Mouse (Mus musculus) lung, embryonic 15.5 days (tissue): ENCODE data around the gene Cd247. TPM values are rescaled to one million over a fixed set of nuclear protein-coding genes. Genes with fewer than 3 reads are reported as not detected.

ENCODE experiments used
- ATAC-seq: fragments of 200-750 bp; cut with Nextera tagmentation; 2 replicates; pipeline ENCODE4 v1.8.0; 2017; ENCODE audit warnings: moderate number of reproducible peaks, borderline replicate concordance; ENCODE audit not compliant: low FRiP score, low TSS enrichment; ENCODE audit errors: extremely low read depth
- H3K27ac ChIP-seq: fragments of 300-500 bp; sonication (generic); 2 replicates; pipeline ENCODE4 v1.5.1; 2015; ENCODE audit warnings: moderate library complexity, mild to moderate bottlenecking, inconsistent platforms
- H3K27me3 ChIP-seq: fragments of 300-500 bp; sonication (generic); 2 replicates; pipeline ENCODE4 v1.6.1; 2015; ENCODE audit warnings: inconsistent platforms
- H3K36me3 ChIP-seq: fragments of 300-500 bp; sonication (generic); 2 replicates; pipeline ENCODE4 v1.6.1; 2015; ENCODE audit warnings: inconsistent platforms
- H3K4me1 ChIP-seq: fragments of 300-500 bp; sonication (generic); 2 replicates; pipeline ENCODE4 v1.6.1; 2015; ENCODE audit warnings: inconsistent platforms
- H3K4me2 ChIP-seq: fragments of 300-500 bp; sonication (generic); 2 replicates; pipeline ENCODE4 v1.6.1; 2015; ENCODE audit warnings: inconsistent platforms, mild to moderate bottlenecking, moderate library complexity
- H3K4me3 ChIP-seq: fragments of 300-500 bp; sonication (generic); 2 replicates; pipeline ENCODE4 v1.5.1; 2015; ENCODE audit warnings: mild to moderate bottlenecking, inconsistent platforms
- H3K9ac ChIP-seq: fragments of 300-500 bp; sonication (generic); 2 replicates; pipeline ENCODE4 v1.6.1; 2015; ENCODE audit warnings: inconsistent platforms
- H3K9me3 ChIP-seq: fragments of 300-500 bp; sonication (generic); 2 replicates; pipeline ENCODE4 v1.6.1; 2016; ENCODE audit warnings: inconsistent platforms
- WGBS: fragments of 180-500 bp; shearing (Covaris S2); methylation state at CpG from one replicate; pipeline ENCODE4 v1.1.7; 2015; 5-methylcytosine and 5-hydroxymethylcytosine counted together
- polyA plus RNA-seq: library from polyadenylated mRNA; unstranded; fragments of >200 nt; fragmentation: Nextera tagmentation; extraction: Ambion mirVana; gene quantifications from 2 replicates; pipeline ENCODE4 v1.2.1, GENCODE M21; 2015

Cd247 gene
- polyA plus RNA-seq, 1 experiment from 2014 or later = 2.6 TPM

- no peaks in the 10 kb centered on the region; the same call in 1 of the 2 replicates for H3K4me1 ChIP-seq
- peak overlapping the region; percentile 66 for H3K4me2 ChIP-seq
- no peak overlapping the region for H3K27ac ChIP-seq
- ATAC-seq = peak; percentile 66
- peaks cover 17% of the 10 kb centered on the region; the same call in 1 of the 2 replicates for H3K27me3 ChIP-seq
- no peaks in the 10 kb centered on the region for H3K9me3 ChIP-seq
- WGBS = 6% methylated on average over 13 of the region's 13 CpGs
- H3K9ac ChIP-seq = 0 out of 2 replicates have a peak overlapping the region, but pooled peaks have one; percentile 1
- H3K36me3 ChIP-seq = no peaks in the 10 kb centered on the region
- H3K4me3 ChIP-seq = peak overlapping the region; percentile 31
Measured at GRCm38 (mm10) chr1:165779954-165780585, 8.4 kb upstream of the Cd247 start.

DNA sequence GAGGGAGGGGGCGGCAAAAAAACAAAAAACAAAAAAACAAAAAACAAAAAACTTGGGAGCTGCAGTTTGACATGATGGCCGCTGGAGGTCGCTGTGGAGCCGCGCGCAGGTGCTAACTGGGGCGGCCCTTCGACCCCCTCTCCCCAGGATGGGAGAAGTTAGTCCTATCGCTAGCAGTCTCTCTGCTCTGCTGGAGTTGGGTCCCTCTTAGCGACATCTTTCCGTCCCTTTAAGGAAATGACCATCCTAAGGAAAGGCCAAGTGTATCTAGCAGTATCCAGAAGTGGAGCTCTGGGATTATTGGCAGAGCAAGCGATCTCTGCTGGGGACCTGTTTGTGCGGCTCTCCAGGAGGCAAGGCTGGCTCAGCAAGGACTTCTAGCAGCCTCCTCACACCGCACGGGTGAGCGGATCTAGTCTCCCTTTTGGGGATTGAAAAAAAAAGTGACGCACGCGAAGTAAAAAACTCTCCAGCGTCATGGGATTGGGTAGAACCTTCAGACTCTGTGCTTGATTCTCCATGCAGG, 7.8 kb upstream of the Cd247 start:
- ATAC-seq = peak; percentile 62; the same call in 1 of the 2 replicates
- no peak overlapping the region for H3K9ac ChIP-seq
- H3K4me2 ChIP-seq = peak overlapping the region; percentile 66
- H3K4me3 ChIP-seq = peak overlapping the region; percentile 31
- no peak overlapping the region for H3K27ac ChIP-seq
- WGBS = 6% methylated on average over 20 of the region's 20 CpGs
- peaks cover 17% of the 10 kb centered on the region; the same call in 1 of the 2 replicates for H3K27me3 ChIP-seq
- H3K4me1 ChIP-seq = no peaks in the 10 kb centered on the region; the same call in 1 of the 2 replicates
- H3K9me3 ChIP-seq = no peaks in the 10 kb centered on the region
- no peaks in the 10 kb centered on the region for H3K36me3 ChIP-seq

- Histone ChIP-seq H3K4me1 (peaks cover 7% of the 10 kb centered on the region), H3K36me3 (no peaks in the 10 kb centered on the region), H3K27me3 (peaks cover 13% of the 10 kb centered on the region; the same call in 1 of the 2 replicates), H3K4me3 (no peak overlapping the region), H3K27ac (no peak overlapping the region), H3K4me2 (no peak overlapping the region; the same call in 1 of the 2 replicates), H3K9ac (no peak overlapping the region), H3K9me3 (no peaks in the 10 kb centered on the region)
- no peak for ATAC-seq
- 68% methylated on average over 9 of the region's 9 CpGs for WGBS
Measured at GRCm38 (mm10) chr1:165781426-165781825, 7.1 kb upstream of the Cd247 start.

DNA sequence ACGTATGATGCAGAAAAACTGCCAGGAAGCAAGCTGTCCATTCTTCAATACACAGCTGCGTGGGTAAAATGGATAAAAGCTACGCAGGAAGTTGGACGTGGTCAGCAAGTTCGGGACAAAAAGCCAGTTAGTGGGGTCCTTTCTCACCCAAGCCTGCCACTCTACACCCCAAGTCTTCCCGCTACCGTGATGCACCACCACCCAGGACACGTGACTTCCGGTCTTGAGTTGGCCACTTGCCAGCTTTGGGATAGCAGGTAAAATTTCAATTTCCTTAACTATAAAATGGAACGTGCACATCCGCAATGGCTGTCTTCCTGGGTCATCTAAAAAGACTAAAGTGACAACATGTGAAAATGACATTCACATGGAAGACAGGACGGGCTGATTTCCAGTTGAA, 6.6 kb upstream of the Cd247 start:
- Histone ChIP-seq H3K36me3 (no peaks in the 10 kb centered on the region), H3K27me3 (peaks cover 8% of the 10 kb centered on the region; the same call in 1 of the 2 replicates), H3K27ac (no peak overlapping the region), H3K9ac (no peak overlapping the region), H3K4me2 (no peak overlapping the region), H3K9me3 (no peaks in the 10 kb centered on the region), H3K4me3 (no peak overlapping the region), H3K4me1 (peaks cover 8% of the 10 kb centered on the region)
- no peak for ATAC-seq
- WGBS = 78% methylated on average over 12 of the region's 12 CpGs

DNA sequence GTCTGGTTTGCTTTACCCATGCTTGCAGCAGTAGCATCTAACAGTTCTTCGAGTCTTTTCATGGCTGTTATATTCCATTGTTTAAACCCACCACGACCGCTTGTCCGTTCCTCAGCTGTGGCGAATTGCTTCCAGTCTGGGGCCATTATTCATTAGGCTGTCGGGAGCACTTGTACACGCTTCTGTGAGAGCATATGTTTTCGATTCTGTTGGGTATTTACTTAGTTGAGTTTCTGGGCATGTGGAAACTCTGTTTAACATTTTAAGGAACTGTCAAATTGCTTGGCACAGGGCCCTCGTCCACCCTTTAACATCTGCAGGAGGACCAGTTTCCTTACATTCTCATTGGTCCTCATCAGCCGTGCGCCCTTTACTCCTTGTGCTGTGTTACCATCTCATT, 2.2 kb upstream of the Cd247 start:
- 34% methylated on average over 11 of the region's 11 CpGs for WGBS
- Histone ChIP-seq H3K27ac (no peak overlapping the region), H3K27me3 (peaks cover 13% of the 10 kb centered on the region; the same call in 1 of the 2 replicates), H3K36me3 (no peaks in the 10 kb centered on the region), H3K4me3 (no peak overlapping the region), H3K4me1 (peaks cover 8% of the 10 kb centered on the region; the same call in 1 of the 2 replicates), H3K9me3 (no peaks in the 10 kb centered on the region), H3K4me2 (no peak overlapping the region; the same call in 1 of the 2 replicates), H3K9ac (no peak overlapping the region)
- no peak for ATAC-seq

DNA sequence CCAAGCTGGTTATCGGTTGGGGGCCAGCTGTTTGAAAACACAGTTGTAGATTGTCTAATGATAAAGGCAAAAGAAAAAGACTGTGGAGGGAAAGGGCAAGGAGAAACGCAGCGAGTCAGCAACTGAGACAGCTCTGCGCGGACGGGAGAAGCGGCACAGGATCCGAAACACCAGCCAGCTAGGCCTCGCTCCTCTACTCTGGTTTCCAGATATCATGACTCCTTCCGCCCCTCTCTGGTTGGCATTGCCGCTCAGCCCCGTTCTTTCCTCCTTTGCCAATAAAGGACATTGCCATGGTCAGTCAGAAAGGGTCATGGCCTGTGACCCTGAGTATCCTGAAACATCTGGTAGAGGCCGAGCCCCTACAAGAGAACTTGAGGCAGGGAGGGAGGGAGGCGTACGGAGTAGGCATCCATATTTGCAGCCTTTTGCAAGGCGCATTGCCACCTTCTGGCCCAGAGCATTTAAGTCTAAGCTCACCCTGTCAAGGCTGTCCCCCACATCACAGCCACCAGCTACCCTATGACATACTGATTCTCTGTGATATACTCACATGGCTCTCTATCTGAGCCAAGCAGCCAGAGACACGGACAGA, 682 bp downstream of the Cd247 start:
- H3K4me2 ChIP-seq = no peak overlapping the region
- H3K9ac ChIP-seq = no peak overlapping the region
- H3K9me3 ChIP-seq = no peaks in the 10 kb centered on the region
- no peak overlapping the region for H3K27ac ChIP-seq
- H3K4me1 ChIP-seq = peaks cover 8% of the 10 kb centered on the region; the same call in 1 of the 2 replicates
- H3K36me3 ChIP-seq = no peaks in the 10 kb centered on the region
- no peak overlapping the region for H3K4me3 ChIP-seq
- no peak for ATAC-seq
- WGBS = 84% methylated on average over 17 of the region's 17 CpGs
- H3K27me3 ChIP-seq = peaks cover 8% of the 10 kb centered on the region; the same call in 1 of the 2 replicates

DNA sequence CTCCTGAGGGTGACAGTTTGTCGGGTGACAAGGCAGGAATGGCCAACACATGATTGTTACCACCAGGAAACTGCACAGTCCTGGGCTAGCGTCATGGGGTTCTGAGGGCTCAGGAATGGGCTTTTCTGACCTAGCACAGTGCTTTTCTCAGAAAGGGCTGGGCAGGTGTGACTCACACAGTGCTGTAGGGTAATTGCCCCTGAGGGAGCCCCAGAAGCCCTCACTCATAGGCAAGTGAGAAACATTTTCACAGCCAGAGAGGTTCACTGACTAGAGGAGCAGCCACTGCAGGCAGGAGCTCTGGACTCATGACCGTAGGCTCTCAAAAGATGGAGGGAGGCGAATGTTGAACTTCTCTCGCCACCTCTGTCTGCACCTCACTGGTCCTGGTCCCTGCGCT, 1.5 kb downstream of the Cd247 start:
- Histone ChIP-seq H3K9me3 (no peaks in the 10 kb centered on the region), H3K4me1 (peaks cover 8% of the 10 kb centered on the region; the same call in 1 of the 2 replicates), H3K36me3 (no peaks in the 10 kb centered on the region), H3K4me2 (no peak overlapping the region), H3K27me3 (peaks cover 8% of the 10 kb centered on the region; the same call in 1 of the 2 replicates), H3K27ac (no peak overlapping the region), H3K4me3 (no peak overlapping the region), H3K9ac (no peak overlapping the region)
- WGBS = 82% methylated on average over 6 of the region's 6 CpGs
- no peak for ATAC-seq

DNA sequence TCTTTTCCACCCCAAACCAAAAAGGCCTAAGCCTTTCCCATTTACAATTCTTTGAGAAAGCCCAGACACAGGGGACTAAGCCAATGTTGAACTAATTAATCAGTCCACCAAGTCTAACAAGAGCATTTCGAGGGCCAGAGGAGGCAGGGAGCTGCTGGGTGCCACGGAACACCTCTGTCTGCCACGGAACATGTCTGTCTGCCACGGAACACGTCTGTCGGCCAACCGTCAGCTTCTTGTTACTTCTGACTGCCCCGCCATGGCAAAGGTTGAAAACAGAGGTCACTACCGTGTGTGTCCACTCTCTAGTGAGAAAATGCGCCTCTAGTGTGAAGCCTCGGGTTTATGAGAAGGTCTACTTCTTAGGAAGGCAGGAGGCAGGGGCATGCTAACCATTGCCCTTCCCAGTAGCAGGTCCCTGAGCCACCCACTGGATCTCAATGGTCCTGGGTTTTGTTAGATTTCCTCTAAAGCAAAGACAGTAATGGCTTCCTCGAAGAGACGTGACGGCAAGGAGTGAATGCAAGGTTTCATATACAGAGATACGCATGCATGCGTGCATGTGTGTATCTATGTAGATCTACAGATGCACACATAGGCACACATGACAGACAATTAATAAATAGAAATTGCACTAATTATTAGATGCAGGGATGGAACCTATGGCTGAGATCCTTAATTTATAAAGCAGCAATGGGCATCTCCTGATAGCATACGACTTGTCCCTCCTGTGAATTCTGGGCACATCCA, 2.2 kb downstream of the Cd247 start:
- H3K36me3 ChIP-seq = no peaks in the 10 kb centered on the region
- peaks cover 8% of the 10 kb centered on the region; the same call in 1 of the 2 replicates for H3K27me3 ChIP-seq
- H3K4me3 ChIP-seq = no peak overlapping the region
- H3K9ac ChIP-seq = no peak overlapping the region
- no peak for ATAC-seq
- H3K4me2 ChIP-seq = no peak overlapping the region
- H3K4me1 ChIP-seq = peaks cover 8% of the 10 kb centered on the region; the same call in 1 of the 2 replicates
- H3K27ac ChIP-seq = no peak overlapping the region
- WGBS = 90% methylated on average over 17 of the region's 17 CpGs
- H3K9me3 ChIP-seq = no peaks in the 10 kb centered on the region

- peaks cover 8% of the 10 kb centered on the region; the same call in 1 of the 2 replicates for H3K27me3 ChIP-seq
- H3K36me3 ChIP-seq = no peaks in the 10 kb centered on the region
- no peak overlapping the region for H3K4me3 ChIP-seq
- no peak overlapping the region for H3K4me2 ChIP-seq
- H3K4me1 ChIP-seq = peaks cover 1% of the 10 kb centered on the region; the same call in 1 of the 2 replicates
- no peak overlapping the region for H3K9ac ChIP-seq
- no peak for ATAC-seq
- WGBS = 73% methylated on average over 9 of the region's 9 CpGs
- H3K27ac ChIP-seq = no peak overlapping the region
- no peaks in the 10 kb centered on the region for H3K9me3 ChIP-seq
Measured at GRCm38 (mm10) chr1:165791411-165791810, 2.9 kb downstream of the Cd247 start.

GRCm38 (mm10) chr1:165801709-165802310, 13.3 kb downstream of the Cd247 start:
- WGBS = 71% methylated on average over 11 of the region's 11 CpGs
- Histone ChIP-seq H3K36me3 (no peaks in the 10 kb centered on the region), H3K4me3 (no peak overlapping the region), H3K9me3 (no peaks in the 10 kb centered on the region), H3K4me2 (no peak overlapping the region), H3K9ac (no peak overlapping the region), H3K27me3 (no peaks in the 10 kb centered on the region), H3K4me1 (no peaks in the 10 kb centered on the region), H3K27ac (no peak overlapping the region)
- ATAC-seq = no peak

- H3K9me3 ChIP-seq = no peaks in the 10 kb centered on the region
- no peak for ATAC-seq
- 87% methylated on average over 5 of the region's 5 CpGs for WGBS
- H3K27ac ChIP-seq = no peak overlapping the region
- no peaks in the 10 kb centered on the region for H3K4me1 ChIP-seq
- no peaks in the 10 kb centered on the region for H3K27me3 ChIP-seq
- H3K4me2 ChIP-seq = no peak overlapping the region
- H3K4me3 ChIP-seq = no peak overlapping the region
- no peaks in the 10 kb centered on the region for H3K36me3 ChIP-seq
- no peak overlapping the region for H3K9ac ChIP-seq
Measured at GRCm38 (mm10) chr1:165803107-165803506, 14.6 kb downstream of the Cd247 start.
